Mouse (Mus musculus): ENCODE data around the gene Iglon5.

Iglon5 gene

GRCm38 (mm10) chr7:43464864-43465343 lies 25.0 kb downstream of the Iglon5 start:
- DNase-seq = peak; percentile 29 to 44

GRCm38 (mm10) chr7:43463976-43464375 lies 25.9 kb downstream of the Iglon5 start:
- DNase-seq = no peak

GRCm38 (mm10) chr7:43462851-43463250 lies 27.0 kb downstream of the Iglon5 start, which contains the start of gene Vsig10l:
Gene Vsig10l, plus strand, starts transcription at chr7:43463151.
- no peak for DNase-seq

GRCm38 (mm10) chr7:43454371-43454770 lies 35.5 kb downstream of the Iglon5 start:
- DNase-seq = no peak

GRCm38 (mm10) chr7:43453599-43454355 lies 36.1 kb downstream of the Iglon5 start:
- DNase-seq = peak in 1 of 2 experiments; percentile 46

- peak; percentile 55 to 64 for DNase-seq
Measured at GRCm38 (mm10) chr7:43452609-43453008, 37.3 kb downstream of the Iglon5 start.

GRCm38 (mm10) chr7:43451726-43452125 lies 38.1 kb downstream of the Iglon5 start:
- no peak for DNase-seq

GRCm38 (mm10) chr7:43449811-43450210 lies 40.1 kb downstream of the Iglon5 start:
- no peak for DNase-seq

GRCm38 (mm10) chr7:43448246-43448645 lies 41.6 kb downstream of the Iglon5 start:
- no peak for DNase-seq

- DNase-seq = no peak
Measured at GRCm38 (mm10) chr7:43447801-43448200, 42.1 kb downstream of the Iglon5 start.

- DNase-seq = peak; percentile 94 to 97
Measured at GRCm38 (mm10) chr7:43443917-43444293, 46.0 kb downstream of the Iglon5 start, which contains the start of the genes Etfb and Gm45233. Gene Etfb, plus strand, starts transcription at chr7:43444083. Gene Gm45233, plus strand, starts transcription at chr7:43444128.

- DNase-seq = peak; percentile 84 to 92
Measured at GRCm38 (mm10) chr7:43443126-43443916, 46.6 kb downstream of the Iglon5 start.

GRCm38 (mm10) chr7:43442684-43443083 lies 47.2 kb downstream of the Iglon5 start:
- peak in 1 of 2 experiments; percentile 46 for DNase-seq

- DNase-seq = no peak
Measured at GRCm38 (mm10) chr7:43441071-43441470, 48.8 kb downstream of the Iglon5 start.

- DNase-seq = no peak
Measured at GRCm38 (mm10) chr7:43440482-43440881, 49.4 kb downstream of the Iglon5 start, which contains the start of gene Cldnd2. Gene Cldnd2, plus strand, starts transcription at chr7:43440782.

- DNase-seq = no peak
Measured at GRCm38 (mm10) chr7:43438611-43439010, 51.3 kb downstream of the Iglon5 start.

GRCm38 (mm10) chr7:43436341-43437255 lies 53.3 kb downstream of the Iglon5 start, which contains the start of gene Nkg7:
Gene Nkg7, plus strand, starts transcription at chr7:43437073.
- no peak for DNase-seq

GRCm38 (mm10) chr7:43434676-43435075 lies 55.2 kb downstream of the Iglon5 start:
- DNase-seq = no peak

- no peak for DNase-seq
Measured at GRCm38 (mm10) chr7:43432891-43433290, 57.0 kb downstream of the Iglon5 start.

GRCm38 (mm10) chr7:43429500-43429899 lies 60.4 kb downstream of the Iglon5 start:
- DNase-seq = no peak

GRCm38 (mm10) chr7:43427406-43427805 lies 62.5 kb downstream of the Iglon5 start, which contains the start of gene Lim2:
Gene Lim2, plus strand, starts transcription at chr7:43427670.
- no peak for DNase-seq

GRCm38 (mm10) chr7:43423991-43424625 lies 65.8 kb downstream of the Iglon5 start:
- no peak for DNase-seq

Measured in kidney, postnatal 4 days (tissue).